16 mouse cellular contexts compared by ENCODE assay signal in genomic region chr19:20194511-20194910, GRCm38 (mm10).
"Had no signal": no experiment of that assay in that cellular context is flagged by ENCODE, and none has a peak within 500 bp of the region (broad histone marks: within the 10 kb centered on the region; RNA-seq: fewer than 3 reads in every experiment).

No protein-coding gene starts in this region.

- H3K4me3 ChIP-seq: neural tube, embryonic 13.5 days; neural tube, embryonic 15.5 days; stomach, embryonic 15.5 days had no signal

- DNase-seq: retina, postnatal 1 day; right cerebral cortex, adult 18-20 months; right cerebral cortex, postnatal 14 days; right cerebral cortex, postnatal 25 days; right cerebral cortex, postnatal 4 days; spleen, adult 18-20 months; thymus, adult 18-20 months; thymus, adult 2 months; thymus, postnatal 14 days; thymus, postnatal 25 days; thymus, postnatal 36 days; thymus, postnatal 4 days had no signal

- H3K27ac ChIP-seq: neural tube, embryonic 13.5 days; neural tube, embryonic 15.5 days; stomach, embryonic 15.5 days; stomach, postnatal 0 days had no signal
